Mouse (Mus musculus) adipocyte (in vitro differentiated cells): Measurements from ENCODE around the gene Elac2.
A peak's percentile ranks its signal among the peaks of the same experiment; 100 is the strongest.

ENCODE experiments used
- DNase-seq: peaks from one replicate; pipeline ENCODE4 v3.0.0-alpha.2; 2016; ENCODE audit warnings: low spot score

The Elac2 gene

GRCm38 (mm10) chr11:65020744-65021143 lies 41.9 kb downstream of the Elac2 start:
- peak; percentile 19 for DNase-seq

- no peak for DNase-seq
Observed at GRCm38 (mm10) chr11:65022771-65023170, 43.9 kb downstream of the Elac2 start.

- DNase-seq, result no peak
Observed at GRCm38 (mm10) chr11:65028049-65028448, 49.2 kb downstream of the Elac2 start.

- no peak for DNase-seq
Observed at GRCm38 (mm10) chr11:65030201-65030600, 51.4 kb downstream of the Elac2 start.

- DNase-seq, result no peak
Observed at GRCm38 (mm10) chr11:65032221-65032620, 53.4 kb downstream of the Elac2 start.

GRCm38 (mm10) chr11:65038996-65039395 lies 60.2 kb downstream of the Elac2 start:
- no peak for DNase-seq

GRCm38 (mm10) chr11:65039517-65040095 lies 60.8 kb downstream of the Elac2 start:
- DNase-seq, result peak; percentile 37

GRCm38 (mm10) chr11:65040556-65040955 lies 61.7 kb downstream of the Elac2 start:
- DNase-seq, result no peak

GRCm38 (mm10) chr11:65049090-65049489 lies 70.3 kb downstream of the Elac2 start:
- no peak for DNase-seq

GRCm38 (mm10) chr11:65050819-65051218 lies 72.0 kb downstream of the Elac2 start:
- no peak for DNase-seq
